Mouse (Mus musculus): ENCODE data around the gene Tgm6. TPM values are rescaled to one million over a fixed set of nuclear protein-coding genes. Genes with fewer than 3 reads are reported as not detected.

The Tgm6 gene
- total and polyA plus RNA-seq, 3 experiments = 0.05 TPM; not detected in 2

GRCm38 (mm10) chr2:130155171-130155570 is 43.0 kb downstream of the Tgm6 start:
- Histone ChIP-seq H3K4me3 (ENCODE audit: low read depth, low read length) (no peak overlapping the region), H3K27me3 (ENCODE audit: insufficient read depth, low read length) (peaks cover 34% of the 10 kb centered on the region), H3K9me3 (replicated peaks) (no peaks in the 10 kb centered on the region), H3K36me3 (replicated peaks) (no peaks in the 10 kb centered on the region), H3K4me1 (ENCODE audit: insufficient read depth, low read depth, low read length) (no peaks in the 10 kb centered on the region; the same call in 1 of the 2 replicates)
- ATAC-seq (ENCODE audit: extremely low read depth, insufficient number of reproducible peaks, low FRiP score, poor library complexity, severe bottlenecking) (no peak), DNase-seq (ENCODE audit: low spot score) (no peak)
- TF ChIP-seq TAL1 (conservative IDR thresholded peaks at IDR 0.05; ENCODE audit: low read depth, low read length) (no peak), POLR2AphosphoS5 (IDR thresholded peaks at IDR 0.05; ENCODE audit: insufficient replicate concordance, low read depth, low read length) (no peak), CTCF (IDR thresholded peaks at IDR 0.05; ENCODE audit: low read depth, low read length) (no peak), GATA1 (IDR thresholded peaks at IDR 0.05; ENCODE audit: borderline replicate concordance, low read length) (no peak), GATA2 (IDR thresholded peaks at IDR 0.05; ENCODE audit: borderline replicate concordance, low read depth, low read length) (no peak)

GRCm38 (mm10) chr2:130155851-130156250 is 43.6 kb downstream of the Tgm6 start:
- Histone ChIP-seq H3K9me3 (replicated peaks) (no peaks in the 10 kb centered on the region), H3K36me3 (replicated peaks) (no peaks in the 10 kb centered on the region), H3K4me1 (ENCODE audit: insufficient read depth, low read depth, low read length) (no peaks in the 10 kb centered on the region; the same call in 1 of the 2 replicates), H3K4me3 (ENCODE audit: low read depth, low read length) (no peak overlapping the region), H3K27me3 (ENCODE audit: insufficient read depth, low read length) (peaks cover 34% of the 10 kb centered on the region)
- ATAC-seq (ENCODE audit: extremely low read depth, insufficient number of reproducible peaks, low FRiP score, poor library complexity, severe bottlenecking) = no peak
- no peak for DNase-seq (ENCODE audit: low spot score)
- TF ChIP-seq TAL1 (conservative IDR thresholded peaks at IDR 0.05; ENCODE audit: low read depth, low read length) (no peak), GATA2 (IDR thresholded peaks at IDR 0.05; ENCODE audit: borderline replicate concordance, low read depth, low read length) (no peak), POLR2AphosphoS5 (IDR thresholded peaks at IDR 0.05; ENCODE audit: insufficient replicate concordance, low read depth, low read length) (no peak), GATA1 (IDR thresholded peaks at IDR 0.05; ENCODE audit: borderline replicate concordance, low read length) (no peak), CTCF (IDR thresholded peaks at IDR 0.05; ENCODE audit: low read depth, low read length) (no peak)

- H3K4me3 ChIP-seq (ENCODE audit: low read depth, low read length) = no peak overlapping the region
- H3K4me1 ChIP-seq (ENCODE audit: insufficient read depth, low read depth, low read length) = no peaks in the 10 kb centered on the region; the same call in 1 of the 2 replicates
- peaks cover 29% of the 10 kb centered on the region for H3K27me3 ChIP-seq (ENCODE audit: insufficient read depth, low read length)
- no peak for TF ChIP-seq TAL1 (conservative IDR thresholded peaks at IDR 0.05; ENCODE audit: low read depth, low read length)
- TF ChIP-seq POLR2AphosphoS5 (IDR thresholded peaks at IDR 0.05; ENCODE audit: insufficient replicate concordance, low read depth, low read length) = no peak
- no peak for TF ChIP-seq GATA2 (IDR thresholded peaks at IDR 0.05; ENCODE audit: borderline replicate concordance, low read depth, low read length)
- TF ChIP-seq CTCF (IDR thresholded peaks at IDR 0.05; ENCODE audit: low read depth, low read length) = no peak
- DNase-seq (ENCODE audit: low spot score) = no peak
- ATAC-seq (ENCODE audit: extremely low read depth, insufficient number of reproducible peaks, low FRiP score, poor library complexity, severe bottlenecking) = no peak
- no peaks in the 10 kb centered on the region for H3K36me3 ChIP-seq (replicated peaks)
- H3K9me3 ChIP-seq (replicated peaks) = no peaks in the 10 kb centered on the region
Observed at GRCm38 (mm10) chr2:130157231-130158087, 45.2 kb downstream of the Tgm6 start.

- no peak for ATAC-seq (ENCODE audit: extremely low read depth, insufficient number of reproducible peaks, low FRiP score, poor library complexity, severe bottlenecking)
- H3K9me3 ChIP-seq (replicated peaks) = no peaks in the 10 kb centered on the region
- TF ChIP-seq POLR2AphosphoS5 (IDR thresholded peaks at IDR 0.05; ENCODE audit: insufficient replicate concordance, low read depth, low read length) (no peak), GATA2 (IDR thresholded peaks at IDR 0.05; ENCODE audit: borderline replicate concordance, low read depth, low read length) (no peak), CTCF (IDR thresholded peaks at IDR 0.05; ENCODE audit: low read depth, low read length) (no peak), TAL1 (conservative IDR thresholded peaks at IDR 0.05; ENCODE audit: low read depth, low read length) (no peak), GATA1 (IDR thresholded peaks at IDR 0.05; ENCODE audit: borderline replicate concordance, low read length) (no peak)
Observed at GRCm38 (mm10) chr2:130158088-130158437, 45.8 kb downstream of the Tgm6 start.

GRCm38 (mm10) chr2:130162701-130163100 is 50.5 kb downstream of the Tgm6 start:
- Histone ChIP-seq H3K4me1 (ENCODE audit: insufficient read depth, low read depth, low read length) (no peaks in the 10 kb centered on the region), H3K4me3 (ENCODE audit: low read depth, low read length) (no peak overlapping the region)
- no peak for ATAC-seq (ENCODE audit: extremely low read depth, insufficient number of reproducible peaks, low FRiP score, poor library complexity, severe bottlenecking)

More at GRCm38 (mm10) chr2:130158088-130158437, 45.8 kb downstream of the Tgm6 start:
- Histone ChIP-seq H3K36me3 (replicated peaks) (no peaks in the 10 kb centered on the region), H3K27me3 (ENCODE audit: insufficient read depth, low read length) (peaks cover 29% of the 10 kb centered on the region), H3K4me1 (ENCODE audit: insufficient read depth, low read depth, low read length) (no peaks in the 10 kb centered on the region; the same call in 1 of the 2 replicates), H3K4me3 (ENCODE audit: low read depth, low read length) (no peak overlapping the region)
- no peak for DNase-seq (ENCODE audit: low spot score)

More at GRCm38 (mm10) chr2:130162701-130163100, 50.5 kb downstream of the Tgm6 start:
- Histone ChIP-seq H3K36me3 (replicated peaks) (peaks cover 21% of the 10 kb centered on the region), H3K9me3 (replicated peaks) (no peaks in the 10 kb centered on the region), H3K27me3 (ENCODE audit: insufficient read depth, low read length) (peaks cover 11% of the 10 kb centered on the region)
- no peak for DNase-seq (ENCODE audit: low spot score)
- no peak for TF ChIP-seq GATA2 (IDR thresholded peaks at IDR 0.05; ENCODE audit: borderline replicate concordance, low read depth, low read length)
- no peak for TF ChIP-seq GATA1 (IDR thresholded peaks at IDR 0.05; ENCODE audit: borderline replicate concordance, low read length)
- TF ChIP-seq CTCF (IDR thresholded peaks at IDR 0.05; ENCODE audit: low read depth, low read length) = no peak
- no peak for TF ChIP-seq POLR2AphosphoS5 (IDR thresholded peaks at IDR 0.05; ENCODE audit: insufficient replicate concordance, low read depth, low read length)
- no peak for TF ChIP-seq TAL1 (conservative IDR thresholded peaks at IDR 0.05; ENCODE audit: low read depth, low read length)

All from G1E (cell line).